Mouse (Mus musculus): ENCODE results near the gene Mrps12. TPM values are rescaled to one million over a fixed set of nuclear protein-coding genes. Genes with fewer than 3 reads are reported as not detected.

Gene Mrps12
- polyA plus RNA-seq, 1 experiment from 2014 or later, result 99.7 TPM

DNA sequence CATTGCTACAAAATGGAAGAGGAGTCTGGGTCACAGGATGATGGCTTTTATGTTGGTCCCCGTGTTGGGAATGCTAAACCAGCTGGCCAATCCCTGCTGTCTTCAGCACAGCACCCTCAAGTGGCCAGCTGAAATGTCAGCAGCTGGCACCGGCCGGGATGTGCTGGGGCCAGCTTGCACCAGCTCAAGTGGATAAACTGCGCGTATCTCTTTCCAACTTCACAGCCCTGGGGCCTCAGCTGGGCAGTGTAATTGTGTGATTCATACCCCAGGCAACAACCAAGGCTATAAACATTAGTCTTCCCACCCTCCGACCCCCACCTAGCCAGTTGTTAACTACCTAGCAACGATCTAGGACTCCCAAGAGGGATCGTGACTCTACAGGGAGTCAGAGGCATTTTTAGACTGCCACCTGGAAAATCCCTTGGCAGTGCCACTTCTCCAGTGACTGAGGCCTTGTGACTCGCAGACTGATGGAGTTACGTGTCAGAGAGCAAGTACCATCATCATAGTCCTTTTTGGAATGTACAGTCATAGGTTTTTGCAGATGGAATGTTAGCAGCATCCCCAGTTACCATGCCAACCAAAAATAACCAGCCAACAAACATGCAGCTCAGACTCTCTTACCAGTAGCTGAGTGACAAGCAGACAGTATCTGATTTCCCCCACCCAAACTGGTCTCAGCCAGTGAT, 13.8 kb downstream of the Mrps12 start:
- peaks cover 3% of the 10 kb centered on the region; the same call in 1 of the 2 replicates for H3K4me1 ChIP-seq (ENCODE audit: insufficient read depth, low read depth, low read length)
- H3K27me3 ChIP-seq (replicated peaks; ENCODE audit: insufficient read depth, low read length), result no peaks in the 10 kb centered on the region
- no peak overlapping the region for H3K27ac ChIP-seq (ENCODE audit: low read length)
- no peak overlapping the region for H3K4me2 ChIP-seq (replicated peaks; ENCODE audit: low read depth, low read length)
- H3K9ac ChIP-seq (replicated peaks; ENCODE audit: low read depth), result no peak overlapping the region
- DNase-seq (ENCODE audit: low spot score), result no peak
- no peak overlapping the region for H3K4me3 ChIP-seq (ENCODE audit: low read depth, low read length)
- 61% methylated on average over 10 of the region's 10 CpGs for WGBS
- TF ChIP-seq CTCF (IDR thresholded peaks at IDR 0.05), result peak; percentile 43
- TF ChIP-seq EP300 (IDR thresholded peaks at IDR 0.05), result no peak
- no peak for ATAC-seq
- no peaks in the 10 kb centered on the region; the same call in 1 of the 2 replicates for H3K9me3 ChIP-seq (ENCODE audit: low read length)
- H3K36me3 ChIP-seq (ENCODE audit: insufficient read depth, low read length), result no peaks in the 10 kb centered on the region

DNA sequence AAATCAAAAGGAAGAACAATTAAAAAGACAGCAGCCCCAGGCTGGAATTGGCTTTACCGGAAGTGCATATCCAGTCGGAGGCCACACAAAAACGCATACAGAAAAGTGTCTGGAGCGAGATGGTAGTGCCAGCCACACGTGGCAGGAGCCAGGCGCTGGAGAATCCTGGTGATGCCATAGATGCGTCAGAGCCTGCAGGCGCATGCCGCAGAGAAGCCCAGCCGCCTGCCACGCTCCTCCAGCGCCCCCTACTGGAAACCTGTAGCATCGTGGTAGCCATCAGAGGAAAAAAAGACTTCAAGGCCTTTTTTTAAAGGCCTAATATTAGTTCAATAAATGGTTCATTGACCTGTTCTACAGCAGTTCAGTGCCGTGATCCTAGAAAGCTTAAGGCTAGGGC, 15.0 kb downstream of the Mrps12 start:
- TF ChIP-seq EP300 (IDR thresholded peaks at IDR 0.05) (no peak), CTCF (IDR thresholded peaks at IDR 0.05) (peak; percentile 91)
- ATAC-seq (peak; percentile 80), DNase-seq (ENCODE audit: low spot score) (peak; percentile 85)
- no peaks in the 10 kb centered on the region; the same call in 1 of the 2 replicates for H3K9me3 ChIP-seq (ENCODE audit: low read length)
- H3K9ac ChIP-seq (replicated peaks; ENCODE audit: low read depth), result no peak overlapping the region
- WGBS, result 7% methylated on average over 14 of the region's 14 CpGs
- no peak overlapping the region for H3K4me3 ChIP-seq (ENCODE audit: low read depth, low read length)
- H3K27ac ChIP-seq (ENCODE audit: low read length), result no peak overlapping the region
- no peaks in the 10 kb centered on the region for H3K36me3 ChIP-seq (ENCODE audit: insufficient read depth, low read length)
- H3K27me3 ChIP-seq (replicated peaks; ENCODE audit: insufficient read depth, low read length), result no peaks in the 10 kb centered on the region
- no peak overlapping the region for H3K4me2 ChIP-seq (replicated peaks; ENCODE audit: low read depth, low read length)
- H3K4me1 ChIP-seq (ENCODE audit: insufficient read depth, low read depth, low read length), result no peaks in the 10 kb centered on the region

DNA sequence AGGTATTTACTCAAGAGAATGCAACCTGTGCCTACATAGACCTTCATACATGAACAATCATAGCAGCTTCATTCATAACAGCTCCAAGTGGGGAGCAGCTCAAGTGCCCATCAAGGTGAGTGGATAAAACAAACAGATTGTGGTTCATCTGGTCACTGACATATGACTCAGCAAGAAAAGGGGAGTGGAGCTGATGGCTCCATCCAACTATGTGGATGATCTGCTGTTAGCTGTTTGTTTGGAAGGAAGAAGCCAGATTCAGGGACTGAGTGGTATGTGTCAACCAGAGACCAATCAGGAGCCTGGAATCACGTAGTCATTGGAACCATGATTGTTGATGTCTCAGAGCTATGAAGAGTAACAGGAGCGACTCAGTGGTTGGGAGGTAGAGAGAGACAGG, 17.0 kb downstream of the Mrps12 start:
- H3K9me3 ChIP-seq (ENCODE audit: low read length), result no peaks in the 10 kb centered on the region

DNA sequence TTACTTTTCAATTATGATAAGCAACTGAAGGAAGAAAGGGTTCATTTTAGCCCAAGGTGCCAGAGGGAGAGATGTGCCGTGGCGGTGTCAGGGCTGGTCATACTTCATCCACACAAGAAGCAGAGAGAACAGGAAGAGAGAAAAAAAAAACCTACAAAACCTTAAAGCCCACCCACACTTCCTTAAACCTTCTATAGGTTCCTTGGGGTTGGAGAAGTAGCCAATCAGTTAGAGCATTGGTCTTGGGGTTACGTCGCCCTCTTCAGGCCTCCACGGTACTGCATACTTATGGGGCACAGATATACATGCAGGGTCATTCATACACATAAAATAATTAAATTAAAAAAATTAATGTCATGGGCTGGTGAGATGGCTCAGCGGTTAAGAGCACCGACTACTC, 19.5 kb downstream of the Mrps12 start:
- Histone ChIP-seq H3K4me2 (replicated peaks; ENCODE audit: low read depth, low read length) (no peak overlapping the region), H3K9ac (replicated peaks; ENCODE audit: low read depth) (no peak overlapping the region), H3K27ac (ENCODE audit: low read length) (no peak overlapping the region), H3K4me3 (ENCODE audit: low read depth, low read length) (no peak overlapping the region), H3K27me3 (replicated peaks; ENCODE audit: insufficient read depth, low read length) (no peaks in the 10 kb centered on the region), H3K4me1 (ENCODE audit: insufficient read depth, low read depth, low read length) (no peaks in the 10 kb centered on the region), H3K36me3 (ENCODE audit: insufficient read depth, low read length) (no peaks in the 10 kb centered on the region), H3K9me3 (ENCODE audit: low read length) (no peaks in the 10 kb centered on the region)
- DNase-seq (ENCODE audit: low spot score) (no peak), ATAC-seq (no peak)
- TF ChIP-seq EP300 (IDR thresholded peaks at IDR 0.05) (no peak), CTCF (IDR thresholded peaks at IDR 0.05) (peak; percentile 41)
- WGBS, result 92% methylated on average over 7 of the region's 7 CpGs

More for the DNA sequence above, 17.0 kb downstream of the Mrps12 start:
- DNase-seq (ENCODE audit: low spot score), result no peak
- Histone ChIP-seq H3K4me2 (replicated peaks; ENCODE audit: low read depth, low read length) (no peak overlapping the region), H3K4me1 (ENCODE audit: insufficient read depth, low read depth, low read length) (no peaks in the 10 kb centered on the region), H3K4me3 (ENCODE audit: low read depth, low read length) (no peak overlapping the region), H3K36me3 (ENCODE audit: insufficient read depth, low read length) (no peaks in the 10 kb centered on the region), H3K9ac (replicated peaks; ENCODE audit: low read depth) (no peak overlapping the region), H3K27ac (ENCODE audit: low read length) (no peak overlapping the region), H3K27me3 (replicated peaks; ENCODE audit: insufficient read depth, low read length) (no peaks in the 10 kb centered on the region)
- TF ChIP-seq CTCF (IDR thresholded peaks at IDR 0.05), result no peak
- no peak for ATAC-seq
- WGBS, result 94% methylated on average over 2 of the region's 2 CpGs

DNA sequence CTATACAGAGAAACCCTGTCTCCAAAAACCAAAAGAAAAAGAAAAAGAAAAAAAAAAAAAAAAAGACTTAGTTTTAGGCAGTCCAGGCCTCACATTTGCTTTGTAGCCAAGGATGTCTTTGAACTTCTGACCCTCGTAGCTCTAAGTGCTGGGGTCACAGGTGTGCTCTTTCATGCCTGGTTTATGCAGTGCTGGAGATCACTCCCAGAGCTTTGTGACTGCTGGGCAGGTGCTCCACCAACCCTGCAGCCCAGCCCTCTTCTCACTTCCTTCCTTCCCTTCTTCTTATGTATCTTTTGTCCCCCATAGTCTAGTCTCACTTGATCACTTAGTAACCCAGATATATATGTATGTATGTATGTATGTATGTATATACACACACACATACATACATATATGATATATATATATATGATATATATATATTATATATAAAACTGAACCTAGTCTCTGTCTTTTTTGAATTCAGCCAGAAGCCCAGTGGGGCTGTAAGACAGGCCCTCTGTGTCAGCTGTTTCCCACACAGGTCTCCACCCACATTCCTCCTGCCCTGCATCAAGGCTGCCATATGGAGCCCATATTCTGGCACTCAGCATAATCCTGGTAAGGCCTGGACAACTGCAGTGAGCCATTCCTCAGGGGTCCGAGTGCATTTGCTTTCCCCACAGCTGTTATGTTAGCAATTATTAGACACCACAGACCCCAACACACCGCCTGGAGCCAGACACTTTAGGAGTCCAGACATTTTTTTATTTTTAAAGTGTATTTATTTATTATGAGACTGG, 20.7 kb downstream of the Mrps12 start:
- DNase-seq (ENCODE audit: low spot score), result peak; percentile 84
- H3K4me2 ChIP-seq (replicated peaks; ENCODE audit: low read depth, low read length), result no peak overlapping the region
- 55% methylated on average over 3 of the region's 3 CpGs for WGBS

DNA sequence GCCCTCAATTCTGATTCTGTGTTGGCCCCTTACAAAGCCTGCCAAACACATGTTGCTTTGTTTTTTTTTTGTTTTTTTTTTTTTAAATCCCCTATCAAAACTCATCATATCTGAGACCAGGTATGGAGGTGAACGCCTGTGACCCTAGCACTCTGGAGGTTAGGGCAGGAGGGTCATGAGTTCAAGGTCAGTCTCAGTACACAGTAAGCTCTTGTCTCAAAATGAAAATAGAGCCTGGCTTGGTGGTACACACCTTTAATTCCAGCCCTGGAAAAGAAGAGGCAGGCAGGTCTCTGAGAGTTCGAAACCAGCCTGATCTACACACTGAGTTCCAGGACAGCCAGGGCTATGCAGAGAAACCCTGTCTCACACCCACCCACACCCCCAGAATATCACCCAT, 22.0 kb downstream of the Mrps12 start:
- DNase-seq (ENCODE audit: low spot score), result no peak
- no peak for ATAC-seq
- Histone ChIP-seq H3K36me3 (ENCODE audit: insufficient read depth, low read length) (no peaks in the 10 kb centered on the region), H3K9me3 (ENCODE audit: low read length) (no peaks in the 10 kb centered on the region), H3K27ac (ENCODE audit: low read length) (no peak overlapping the region), H3K4me2 (replicated peaks; ENCODE audit: low read depth, low read length) (no peak overlapping the region), H3K27me3 (replicated peaks; ENCODE audit: insufficient read depth, low read length) (no peaks in the 10 kb centered on the region), H3K4me1 (ENCODE audit: insufficient read depth, low read depth, low read length) (no peaks in the 10 kb centered on the region), H3K9ac (replicated peaks; ENCODE audit: low read depth) (no peak overlapping the region), H3K4me3 (ENCODE audit: low read depth, low read length) (no peak overlapping the region)
- WGBS, result 77% methylated on average over 2 of the region's 2 CpGs
- TF ChIP-seq EP300 (IDR thresholded peaks at IDR 0.05) (no peak), CTCF (IDR thresholded peaks at IDR 0.05) (no peak)

More for the DNA sequence above, 20.7 kb downstream of the Mrps12 start:
- no peak overlapping the region for H3K4me3 ChIP-seq (ENCODE audit: low read depth, low read length)
- ATAC-seq, result peak; percentile 77
- no peaks in the 10 kb centered on the region for H3K36me3 ChIP-seq (ENCODE audit: insufficient read depth, low read length)
- no peak for TF ChIP-seq CTCF (IDR thresholded peaks at IDR 0.05)
- no peak for TF ChIP-seq EP300 (IDR thresholded peaks at IDR 0.05)
- H3K27ac ChIP-seq (ENCODE audit: low read length), result no peak overlapping the region
- no peaks in the 10 kb centered on the region for H3K4me1 ChIP-seq (ENCODE audit: insufficient read depth, low read depth, low read length)
- no peaks in the 10 kb centered on the region for H3K27me3 ChIP-seq (replicated peaks; ENCODE audit: insufficient read depth, low read length)
- H3K9me3 ChIP-seq (ENCODE audit: low read length), result no peaks in the 10 kb centered on the region
- H3K9ac ChIP-seq (replicated peaks; ENCODE audit: low read depth), result no peak overlapping the region
